In the genomic region with DNA sequence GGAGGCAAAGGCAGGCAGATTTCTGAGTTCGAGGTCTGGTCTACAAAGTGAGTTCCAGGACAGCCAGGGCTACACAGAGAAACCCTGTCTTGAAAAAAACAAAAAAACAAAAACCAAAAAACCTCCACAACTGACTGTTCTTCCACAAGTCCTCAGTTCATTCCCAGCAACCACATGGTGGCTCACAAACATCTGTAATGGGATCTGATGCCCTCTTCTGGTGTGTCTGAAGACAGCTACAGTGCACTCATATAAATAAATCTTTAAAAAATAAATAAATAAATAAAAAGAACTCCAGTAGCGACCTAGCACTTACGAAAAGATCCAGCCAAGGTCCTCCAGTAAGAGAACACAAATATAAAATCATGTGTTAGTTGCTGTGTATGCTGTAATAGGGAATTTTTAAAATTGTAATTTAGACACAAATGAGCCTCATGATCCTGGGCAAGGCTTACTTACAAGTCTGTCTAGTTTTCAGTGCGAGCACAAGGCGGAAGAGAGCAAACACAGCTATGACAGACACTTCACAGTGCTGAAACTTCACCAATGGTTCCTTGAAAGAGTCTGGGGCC, we compare ENCODE assay signal across 8 mouse cellular contexts. TPM values are rescaled to one million over a fixed set of nuclear protein-coding genes. Genes with fewer than 3 reads are reported as not detected.
DNase-seq lines count a peak whose midpoint lies in the region; ATAC-seq and TF ChIP-seq lines count a peak whose summit lies in the region.

No protein-coding gene starts in this region.

- dilution Hi-C loops in CH12.LX (cut with MboI; ENCODE audit: extremely low pct_ligation_motif_present, extremely low pct_unique_long_range_greater_than_20kb, low sequenced_read_pairs): no loop called here

- peaks cover 33% of the 10 kb centered on the region for H3K36me3 ChIP-seq in heart, embryonic 10.5 days
- peaks cover 25 to 40% of the 10 kb centered on the region in 2 experiments for H3K36me3 ChIP-seq in CH12.LX (replicated peaks in 1 of 2; ENCODE audit: control insufficient read depth in 1 of 2, insufficient read depth in 1 of 2, low read length in 1 of 2)
- peaks cover 24% of the 10 kb centered on the region for H3K36me3 ChIP-seq in forebrain, embryonic 14.5 days (ENCODE audit: control insufficient read depth, insufficient read depth, low read length)
- H3K36me3 ChIP-seq in liver, embryonic 16.5 days (ENCODE audit: control insufficient read depth, insufficient read depth): peaks cover 18% of the 10 kb centered on the region

- TF ChIP-seq EP300 in CH12.LX (IDR thresholded peaks at IDR 0.05; ENCODE audit: low read length): no peak

- no peaks in the 10 kb centered on the region for H3K9me3 ChIP-seq in heart, embryonic 10.5 days
- H3K9me3 ChIP-seq in CH12.LX (replicated peaks; ENCODE audit: low read length): no peaks in the 10 kb centered on the region
- H3K9me3 ChIP-seq in forebrain, embryonic 14.5 days (replicated peaks; ENCODE audit: control insufficient read depth, low read length): no peaks in the 10 kb centered on the region
- H3K9me3 ChIP-seq in liver, embryonic 16.5 days (replicated peaks; ENCODE audit: control insufficient read depth, low read length): no peaks in the 10 kb centered on the region

- ATAC-seq in forebrain, embryonic 14.5 days: 0 out of 2 replicates have a peak, but pooled peaks have one; percentile 1
- ATAC-seq in liver, embryonic 16.5 days (ENCODE audit: low read depth): no peak
- no peak for ATAC-seq in activated CD4-positive, CD25-positive, alpha-beta regulatory T cell, adult 4 months

- peaks cover 2% of the 10 kb centered on the region; the same call in 1 of the 2 replicates for H3K4me1 ChIP-seq in heart, embryonic 10.5 days
- H3K4me1 ChIP-seq in CH12.LX (ENCODE audit: control insufficient read depth in 1 of 2, insufficient read depth in 2 of 2): peaks cover 2 to 17% of the 10 kb centered on the region in 2 experiments
- no peaks in the 10 kb centered on the region for H3K4me1 ChIP-seq in forebrain, embryonic 14.5 days (ENCODE audit: control insufficient read depth, insufficient read depth, low read length)
- peaks cover 3% of the 10 kb centered on the region for H3K4me1 ChIP-seq in liver, embryonic 16.5 days (ENCODE audit: control insufficient read depth, low read depth, low read length)

- peak overlapping the region; percentile 80 for H3K4me3 ChIP-seq in heart, embryonic 10.5 days
- peak overlapping the region; percentile 71 to 87 (median 78) for H3K4me3 ChIP-seq in CH12.LX (replicated peaks in 1 of 3; ENCODE audit: low read depth in 2 of 3, low read length in 2 of 3, poor library complexity in 1 of 3)
- peak overlapping the region; percentile 60 for H3K4me3 ChIP-seq in forebrain, embryonic 14.5 days (ENCODE audit: low read depth, low read length)
- peak overlapping the region; percentile 94 for H3K4me3 ChIP-seq in liver, embryonic 16.5 days (ENCODE audit: low read depth, low read length)

- TF ChIP-seq CTCF in CH12.LX (conservative IDR thresholded peaks at IDR 0.05 in 1 of 2, IDR thresholded peaks at IDR 0.05 in 1 of 2; ENCODE audit: low read depth in 2 of 2, low read length in 2 of 2): peak in 1 of 2 experiments; percentile 38; a peak in 2 of 4 replicates

- no peak for DNase-seq in heart, embryonic 10.5 days (ENCODE audit: low spot score)
- DNase-seq in heart, postnatal 25 days (ENCODE audit: low spot score): no peak
- no peak for DNase-seq in CH12.LX (ENCODE audit: extremely low read depth)
- no peak for DNase-seq in forebrain, embryonic 14.5 days (ENCODE audit: low spot score)
- DNase-seq in ovary, postnatal 36 days (ENCODE audit: low spot score): no peak
- DNase-seq in kidney, postnatal 14 days: no peak

- peak overlapping the region; percentile 94 for H3K9ac ChIP-seq in CH12.LX (ENCODE audit: insufficient read depth, low read depth)
- peak overlapping the region; percentile 80 for H3K9ac ChIP-seq in forebrain, embryonic 14.5 days (ENCODE audit: low read length)
- peak overlapping the region; percentile 89 for H3K9ac ChIP-seq in liver, embryonic 16.5 days (ENCODE audit: low read depth, low read length)

- in situ Hi-C loops in CH12.LX (cut with MboI; ENCODE audit: low pct_ligation_motif_present, low pct_unique_long_range_greater_than_20kb, low sequenced_read_pairs): no loop called here

- no peak for TF ChIP-seq POLR2A in CH12.LX (IDR thresholded peaks at IDR 0.05; ENCODE audit: low read depth, low read length)

- peaks cover 36% of the 10 kb centered on the region for H3K79me2 ChIP-seq in CH12.LX (replicated peaks; ENCODE audit: control insufficient read depth, extremely low read depth, insufficient read depth, poor library complexity, severe bottlenecking)

- H3K4me2 ChIP-seq in CH12.LX (ENCODE audit: insufficient read depth, low read depth, poor library complexity, severe bottlenecking): peak overlapping the region; percentile 70
- H3K4me2 ChIP-seq in forebrain, embryonic 14.5 days (ENCODE audit: low read length): peak overlapping the region; percentile 73
- H3K4me2 ChIP-seq in liver, embryonic 16.5 days (ENCODE audit: low read depth, low read length): peak overlapping the region; percentile 75

- intact Hi-C loops in heart, postnatal 25 days (cut with DNase I): loop anchor here (5.0 kb wide), 1 partner anchor 292 kb away; the partner anchor contains the start of gene Prkacb

- H3K27ac ChIP-seq in heart, embryonic 10.5 days: peak overlapping the region; percentile 97
- H3K27ac ChIP-seq in CH12.LX (ENCODE audit: insufficient read depth, low read depth): peak overlapping the region; percentile 21
- H3K27ac ChIP-seq in forebrain, embryonic 14.5 days (ENCODE audit: low read depth, low read length): peak overlapping the region; percentile 96
- peak overlapping the region; percentile 98 for H3K27ac ChIP-seq in liver, embryonic 16.5 days (ENCODE audit: low read length)

- no peak for TF ChIP-seq RAD21 in CH12.LX (IDR thresholded peaks at IDR 0.05; ENCODE audit: low read depth, low read length)

- H3K27me3 ChIP-seq in heart, embryonic 10.5 days (ENCODE audit: insufficient read depth, poor library complexity, severe bottlenecking): no peaks in the 10 kb centered on the region
- H3K27me3 ChIP-seq in CH12.LX (replicated peaks): no peaks in the 10 kb centered on the region
- H3K27me3 ChIP-seq in forebrain, embryonic 14.5 days (replicated peaks; ENCODE audit: control insufficient read depth, insufficient read depth, low read length): no peaks in the 10 kb centered on the region
- H3K27me3 ChIP-seq in liver, embryonic 16.5 days (ENCODE audit: control insufficient read depth, insufficient read depth, low read depth, low read length): no peaks in the 10 kb centered on the region

- 40% methylated on average over 5 of the region's 5 CpGs for WGBS in heart, embryonic 10.5 days
- WGBS in forebrain, embryonic 14.5 days: 43% methylated on average over 5 of the region's 5 CpGs
- WGBS in liver, embryonic 16.5 days (ENCODE audit: insufficient replicate concordance): 34% methylated on average over 5 of the region's 5 CpGs

TF ChIP-seq in CH12.LX, 34 proteins besides CTCF, POLR2A, EP300 and RAD21 (continues in another document):
- TF ChIP-seq USF1 (IDR thresholded peaks at IDR 0.05; ENCODE audit: low read depth, low read length) (no peak), ZKSCAN1 (IDR thresholded peaks at IDR 0.05; ENCODE audit: borderline replicate concordance, low read depth, low read length) (no peak), USF2 (conservative IDR thresholded peaks at IDR 0.05; ENCODE audit: low read depth, low read length) (no peak), BHLHE40 (IDR thresholded peaks at IDR 0.05; ENCODE audit: low read depth, low read length) (no peak)

RNA-seq across cellular contexts. Expression of gene Rpf1, which starts 0.9 kb away (rescaled TPM):
- 45.0 and 57.3 TPM in 2 replicates for polyA plus RNA-seq in heart, embryonic 10.5 days (2016; fragmentation: Nextera tagmentation; extraction: Ambion mirVana)
- 10 to 100 TPM; 13.6 to 15.5 TPM for total RNA-seq in heart, postnatal 25 days (2021)
- 100 and 121 TPM in 2 replicates for total RNA-seq in CH12.LX (2012; rRNA removed)
- total RNA-seq in CH12.LX (2014; rRNA removed): 262 and 300 TPM in 2 replicates
- 185 and 207 TPM in 2 replicates for polyA plus RNA-seq in CH12.LX (2012; ENCODE audit: insufficient read length, low read depth)
- polyA plus RNA-seq in forebrain, embryonic 14.5 days (2014; fragmentation: Nextera tagmentation; extraction: Ambion mirVana): 60.2 and 64.3 TPM in 2 replicates
- 24.6 and 25.0 TPM in 2 replicates for polyA plus RNA-seq in liver, embryonic 16.5 days (2015; fragmentation: Nextera tagmentation; extraction: Ambion mirVana)
- 10 to 100 TPM; 43.8 to 44.1 TPM for polyA plus RNA-seq in activated CD4-positive, CD25-positive, alpha-beta regulatory T cell, adult 4 months (2017; shearing (Covaris generic))

RNA-seq across cellular contexts. Expression of gene Gng5, which starts 20.7 kb away (rescaled TPM):
- 1,312 and 1,459 TPM in 2 replicates for polyA plus RNA-seq in heart, embryonic 10.5 days (2016; fragmentation: Nextera tagmentation; extraction: Ambion mirVana)
- 100 to 1,000 TPM; 197 to 229 TPM for total RNA-seq in heart, postnatal 25 days (2021)
- 397 and 398 TPM in 2 replicates for total RNA-seq in CH12.LX (2012; rRNA removed)
- total RNA-seq in CH12.LX (2014; rRNA removed): 630 and 677 TPM in 2 replicates
- 447 and 603 TPM in 2 replicates for polyA plus RNA-seq in CH12.LX (2012; ENCODE audit: insufficient read length, low read depth)
- polyA plus RNA-seq in forebrain, embryonic 14.5 days (2014; fragmentation: Nextera tagmentation; extraction: Ambion mirVana): 392 and 558 TPM in 2 replicates
- polyA plus RNA-seq in liver, embryonic 16.5 days (2015; fragmentation: Nextera tagmentation; extraction: Ambion mirVana): 573 and 596 TPM in 2 replicates
- 100 to 1,000 TPM; 331 to 371 TPM for polyA plus RNA-seq in activated CD4-positive, CD25-positive, alpha-beta regulatory T cell, adult 4 months (2017; shearing (Covaris generic))

RNA-seq across cellular contexts. Expression of gene Spata1, which starts 20.8 kb away (rescaled TPM):
- 5.0 and 5.4 TPM in 2 replicates for polyA plus RNA-seq in heart, embryonic 10.5 days (2016; fragmentation: Nextera tagmentation; extraction: Ambion mirVana)
- 1 to 10 TPM; 2.2 to 2.3 TPM for total RNA-seq in heart, postnatal 25 days (2021)
- 1.3 and 2.0 TPM in 2 replicates for total RNA-seq in CH12.LX (2012; rRNA removed)
- 1.4 and 1.8 TPM in 2 replicates for total RNA-seq in CH12.LX (2014; rRNA removed)
- 2.6 and 2.9 TPM in 2 replicates for polyA plus RNA-seq in CH12.LX (2012; ENCODE audit: insufficient read length, low read depth)
- 1.8 and 3.2 TPM in 2 replicates for polyA plus RNA-seq in forebrain, embryonic 14.5 days (2014; fragmentation: Nextera tagmentation; extraction: Ambion mirVana)
- polyA plus RNA-seq in liver, embryonic 16.5 days (2015; fragmentation: Nextera tagmentation; extraction: Ambion mirVana): 1.0 and 1.1 TPM in 2 replicates
- polyA plus RNA-seq in activated CD4-positive, CD25-positive, alpha-beta regulatory T cell, adult 4 months (2017; shearing (Covaris generic)): 1 to 10 TPM; 7.8 to 8.1 TPM

RNA-seq across cellular contexts. Expression of gene Uox, which starts 49.9 kb away (rescaled TPM):
- polyA plus RNA-seq in heart, embryonic 10.5 days (2016; fragmentation: Nextera tagmentation; extraction: Ambion mirVana): not detected in 2 replicates
- not detected for total RNA-seq in heart, postnatal 25 days (2021)
- total RNA-seq in CH12.LX (2012; rRNA removed) (not detected in 2 replicates), CH12.LX (2014; rRNA removed) (not detected in 2 replicates)
- polyA plus RNA-seq in CH12.LX (2012; ENCODE audit: insufficient read length, low read depth): not detected in 2 replicates
- not detected in 2 replicates for polyA plus RNA-seq in forebrain, embryonic 14.5 days (2014; fragmentation: Nextera tagmentation; extraction: Ambion mirVana)
- 97.0 and 121 TPM in 2 replicates for polyA plus RNA-seq in liver, embryonic 16.5 days (2015; fragmentation: Nextera tagmentation; extraction: Ambion mirVana)
- polyA plus RNA-seq in activated CD4-positive, CD25-positive, alpha-beta regulatory T cell, adult 4 months (2017; shearing (Covaris generic)): not detected

Comparison
In these comparisons a context has a peak if more than half of its experiments do, and no peak if none do; other contexts are left out.
1. H3K27ac ChIP-seq: peak in every context shown above with its lines; median percentile 98 in liver, embryonic 16.5 days; 97 in heart, embryonic 10.5 days; 96 in forebrain, embryonic 14.5 days; 21 in CH12.LX.